Mouse (Mus musculus): ENCODE results near the gene Abhd4.

Abhd4 gene

DNA sequence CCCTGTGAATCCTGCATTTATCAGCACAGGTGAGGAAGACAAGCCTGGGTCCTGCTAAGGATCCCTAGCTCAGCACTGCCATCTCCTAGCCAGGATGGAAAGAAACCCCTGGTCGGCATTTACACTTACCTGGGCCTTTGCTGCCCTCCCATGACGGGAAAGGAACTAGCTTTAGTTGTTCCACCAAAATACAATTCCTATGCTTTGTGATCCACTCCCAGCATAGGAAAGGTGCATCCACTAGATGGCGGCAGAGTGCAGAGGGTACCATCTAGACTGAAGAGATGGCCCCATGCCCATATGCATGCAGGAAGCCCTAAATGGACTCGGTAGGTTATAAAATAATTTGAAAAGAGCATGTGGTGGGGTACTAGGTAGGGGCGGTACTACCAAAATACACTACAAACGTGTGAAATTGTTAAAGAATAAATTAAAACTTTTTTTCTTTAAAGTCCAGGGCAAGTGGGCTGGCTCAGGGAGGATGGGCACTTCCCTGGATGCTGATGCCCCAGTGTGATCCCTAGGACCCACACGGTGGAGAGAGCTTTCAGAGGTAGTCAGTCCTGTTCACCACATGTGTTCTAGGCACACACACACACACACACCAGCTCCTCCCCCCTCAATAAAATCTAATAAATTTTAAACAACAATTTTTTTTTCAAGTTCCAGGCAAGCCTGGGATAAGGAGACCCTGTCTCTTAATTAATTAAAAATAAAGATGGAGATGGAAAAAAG, 14.8 kb upstream of the Abhd4 start:
- DNase-seq: peak; percentile 78 to 91

DNA sequence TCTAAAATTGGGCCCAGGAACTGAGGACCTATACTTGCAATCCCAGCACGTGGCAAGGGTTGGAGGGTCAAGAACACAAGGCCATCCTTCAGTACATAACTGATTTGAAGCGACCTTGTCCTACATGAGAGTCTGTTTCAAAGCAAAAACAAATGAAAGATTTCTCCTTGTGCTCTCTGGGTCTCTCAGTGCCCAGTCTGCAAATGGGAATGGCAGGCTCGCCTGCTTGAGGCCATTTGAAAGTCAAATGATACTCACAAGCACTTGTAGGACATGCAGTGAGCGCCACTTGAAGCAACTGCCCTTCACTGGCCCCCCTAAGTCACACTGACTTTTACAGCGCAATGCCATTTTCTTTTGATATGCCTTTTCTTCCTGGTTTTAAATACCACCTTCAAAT, 13.4 kb upstream of the Abhd4 start:
- DNase-seq: no peak

- DNase-seq: no peak
These were observed 9.8 kb upstream of the Abhd4 start for GRCm38 (mm10) chr14:54244183-54244582.

DNA sequence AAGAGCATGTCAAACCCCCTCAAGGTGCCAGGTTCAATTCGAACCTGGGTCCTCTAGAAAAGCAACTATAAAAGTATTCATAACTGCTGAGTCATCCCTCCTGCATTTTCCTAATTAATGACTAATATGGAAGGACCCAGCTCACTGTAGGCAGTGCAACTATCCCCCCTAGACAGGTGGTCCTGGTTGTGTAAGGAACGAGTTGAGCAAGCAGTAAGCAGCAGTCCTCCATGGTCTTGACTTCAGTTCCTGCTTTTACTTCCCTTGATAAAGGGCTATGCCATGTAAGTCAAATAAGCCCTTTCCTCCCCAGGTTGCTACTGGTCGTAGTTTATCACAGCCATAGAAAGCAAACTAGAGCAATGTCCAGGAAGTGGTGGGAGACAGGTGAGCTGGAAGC, 7.8 kb upstream of the Abhd4 start:
- no peak for DNase-seq

DNA sequence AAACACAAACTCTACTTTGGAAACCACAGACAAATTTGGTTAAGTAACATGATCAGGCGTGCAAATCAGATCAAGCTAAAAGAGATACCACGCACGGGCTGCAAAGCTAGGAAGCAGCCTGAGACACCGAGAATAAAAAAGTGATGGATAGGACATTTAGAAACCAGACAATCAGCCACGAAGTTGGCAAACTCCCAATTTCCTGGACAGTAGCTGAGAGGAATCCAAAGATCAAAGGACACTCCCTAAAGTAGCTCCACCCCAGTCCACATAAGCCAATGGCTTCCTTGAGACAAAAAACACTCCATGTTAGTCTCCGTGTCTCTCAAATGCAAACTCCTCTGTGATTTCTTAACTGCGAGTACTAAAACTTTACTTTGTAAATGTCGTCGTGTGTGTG, 4.7 kb upstream of the Abhd4 start:
- no peak for DNase-seq

DNA sequence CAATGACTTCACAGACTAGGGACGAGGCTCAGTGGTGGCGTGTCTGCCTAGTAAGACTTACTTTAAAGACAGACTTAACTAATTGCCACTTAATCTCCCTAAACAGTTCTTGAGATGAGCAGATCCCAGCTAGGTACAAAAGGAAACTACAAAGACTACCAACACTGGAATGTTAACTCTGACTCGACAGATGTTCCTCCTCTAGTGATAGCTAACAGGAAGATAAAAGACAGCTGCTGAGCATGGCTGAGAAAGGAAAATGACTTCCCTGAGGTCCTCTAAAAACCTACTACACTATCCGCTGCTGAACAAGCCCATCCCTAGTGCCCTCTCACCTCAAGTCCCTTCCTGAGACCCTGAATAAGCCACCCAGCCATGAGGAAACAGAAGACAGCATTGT, 3.9 kb upstream of the Abhd4 start:
- no peak for DNase-seq

DNA sequence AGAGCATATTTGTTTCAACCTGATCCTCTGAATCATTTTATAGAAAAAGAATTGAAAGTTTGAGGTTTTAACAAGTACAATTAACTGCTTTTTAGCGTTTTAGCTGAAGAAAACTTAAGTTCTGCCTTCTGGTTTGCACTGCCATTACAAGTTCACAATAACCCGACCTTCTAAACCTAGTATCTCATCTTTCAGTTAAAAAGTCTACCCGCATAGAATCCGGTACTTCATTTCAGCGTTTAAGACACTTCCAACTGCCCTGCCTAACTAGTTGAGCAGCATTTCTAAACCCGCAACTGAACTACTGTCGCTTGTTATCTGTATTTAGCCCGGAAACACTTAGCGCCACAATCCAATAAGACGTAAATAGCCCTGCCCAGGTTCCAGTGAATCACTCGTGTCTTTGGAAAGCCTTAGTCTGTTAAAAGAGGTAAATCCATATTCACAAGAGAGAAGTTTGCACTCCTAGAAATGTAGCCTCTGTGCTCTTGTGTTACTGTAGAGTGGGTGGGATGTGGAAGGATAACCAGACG, 748 bp downstream of the Abhd4 start:
- no peak for DNase-seq

DNA sequence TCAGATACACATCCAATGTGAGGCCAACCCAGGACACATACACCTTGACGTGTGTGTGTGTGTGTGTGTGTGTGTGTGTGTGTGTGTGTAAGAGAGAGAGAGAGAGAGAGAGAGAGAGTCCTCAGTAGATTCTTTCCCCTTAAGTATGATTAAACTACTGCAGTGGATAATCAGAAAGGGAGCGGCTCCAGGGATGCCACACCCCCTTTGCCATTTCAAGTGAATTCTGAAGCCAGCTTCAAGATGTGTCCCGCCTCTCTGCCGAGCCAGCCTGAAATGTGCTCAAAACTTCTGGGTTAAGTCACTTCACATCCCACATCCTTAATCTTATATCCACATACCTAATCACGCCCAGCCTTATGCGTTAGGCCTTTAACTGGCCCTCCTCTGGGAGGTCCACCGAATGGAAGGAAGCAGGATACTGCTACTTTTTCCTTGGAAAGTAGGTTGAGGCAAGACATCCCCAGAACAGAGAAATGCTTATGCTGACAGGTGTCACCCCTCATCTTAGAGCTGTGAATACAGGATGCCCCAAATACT, 4.2 kb downstream of the Abhd4 start:
- DNase-seq: no peak

DNA sequence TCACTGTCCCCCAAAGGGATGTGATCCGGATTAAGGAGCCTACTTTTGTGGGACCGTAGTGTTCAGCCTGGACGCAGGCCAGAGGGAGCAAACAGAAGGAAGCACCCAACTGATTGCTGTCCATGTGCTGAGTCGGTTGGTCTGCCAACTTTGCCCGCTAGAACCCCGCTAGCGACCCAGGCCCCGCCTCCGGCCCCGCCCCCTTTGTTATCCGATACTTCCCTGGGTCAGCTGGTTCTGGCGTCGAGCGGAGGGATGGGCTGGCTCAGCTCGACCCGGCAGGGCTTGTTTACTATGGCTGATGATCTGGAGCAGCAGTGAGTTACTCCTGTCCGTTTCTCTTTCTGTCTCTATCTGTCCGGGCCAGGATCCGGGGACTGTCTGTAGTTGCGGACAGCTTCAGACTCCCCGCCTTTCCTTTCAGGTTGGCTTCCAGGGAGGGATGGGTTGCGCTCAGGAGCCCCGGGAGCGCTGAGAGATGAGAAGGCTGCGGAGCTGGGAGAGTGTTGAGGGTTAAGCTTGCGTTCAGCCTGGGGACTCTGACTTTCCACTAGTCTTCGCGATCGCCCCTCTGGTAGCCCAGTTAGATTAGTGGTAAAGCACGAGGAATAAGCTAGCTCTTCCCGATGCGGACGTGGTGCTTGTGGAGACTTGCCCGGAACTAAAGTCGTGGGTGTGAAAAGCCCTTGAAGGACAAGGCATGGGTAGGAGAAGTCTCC, 5.2 kb downstream of the Abhd4 start:
- DNase-seq: peak; percentile 89 to 94

DNA sequence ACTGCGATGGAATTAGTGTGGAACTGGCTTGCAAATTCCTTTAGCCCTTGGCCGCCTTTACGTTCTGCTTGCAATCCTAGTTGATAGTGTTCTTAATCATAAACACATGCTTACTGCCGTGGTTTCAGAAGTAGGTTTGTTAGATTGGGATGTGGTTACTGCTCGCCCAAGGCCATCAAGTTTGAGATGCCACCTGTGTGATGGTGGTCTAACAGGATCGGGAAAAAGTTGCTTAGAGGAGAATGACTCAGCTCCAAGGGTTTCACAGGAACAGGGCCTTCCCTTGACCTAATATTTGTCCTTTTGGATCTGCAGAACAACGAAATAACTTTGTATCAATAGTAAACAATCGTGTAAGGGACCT, 5.7 kb downstream of the Abhd4 start:
- DNase-seq: no peak

GRCm38 (mm10) chr14:54260196-54260595, 6.2 kb downstream of the Abhd4 start:
- DNase-seq: peak in 1 of 2 experiments; percentile 33

DNA sequence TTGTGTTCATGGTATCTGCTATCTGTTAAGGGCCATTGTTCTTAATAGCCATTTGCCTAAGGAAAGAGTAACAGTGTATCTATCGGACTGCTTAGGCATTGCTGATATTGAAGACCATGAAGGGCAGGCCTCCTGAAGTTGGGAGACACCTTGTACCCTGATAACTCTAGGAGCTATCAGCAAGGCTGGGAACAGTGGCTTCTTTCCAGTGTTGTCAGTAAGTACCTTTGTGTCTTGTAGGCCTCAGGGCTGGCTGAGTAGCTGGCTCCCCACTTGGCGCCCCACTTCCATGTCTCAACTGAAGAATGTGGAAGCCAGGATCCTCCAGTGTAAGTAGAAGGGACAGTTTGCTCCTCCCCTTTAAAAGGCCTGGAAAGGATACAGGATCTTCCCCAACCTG, 7.4 kb downstream of the Abhd4 start:
- no peak for DNase-seq

GRCm38 (mm10) chr14:54262622-54263021, 8.6 kb downstream of the Abhd4 start:
- DNase-seq: no peak

GRCm38 (mm10) chr14:54263099-54263498, 9.1 kb downstream of the Abhd4 start:
- DNase-seq: no peak

- DNase-seq: no peak
These were observed 10.2 kb downstream of the Abhd4 start for GRCm38 (mm10) chr14:54264231-54264630.

DNA sequence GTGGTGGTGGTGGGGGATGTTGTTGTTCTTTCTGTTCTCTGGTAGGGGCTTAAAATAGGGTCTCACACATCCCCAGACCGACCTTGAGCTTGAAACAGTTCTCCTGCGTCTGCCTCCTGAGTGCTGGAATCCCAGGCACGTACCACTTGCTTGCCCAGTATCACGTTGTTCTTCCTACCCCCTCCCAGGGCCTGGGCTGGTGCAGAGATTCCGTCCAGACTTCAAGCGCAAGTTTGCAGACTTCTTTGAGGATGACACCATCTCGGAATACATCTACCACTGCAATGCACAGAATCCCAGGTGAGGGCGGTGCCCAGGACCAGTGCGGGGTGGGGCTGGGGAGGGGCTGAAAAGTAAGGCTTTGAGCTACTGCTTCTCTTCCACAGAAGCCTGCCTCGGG, 11.1 kb downstream of the Abhd4 start:
- DNase-seq: no peak

DNA sequence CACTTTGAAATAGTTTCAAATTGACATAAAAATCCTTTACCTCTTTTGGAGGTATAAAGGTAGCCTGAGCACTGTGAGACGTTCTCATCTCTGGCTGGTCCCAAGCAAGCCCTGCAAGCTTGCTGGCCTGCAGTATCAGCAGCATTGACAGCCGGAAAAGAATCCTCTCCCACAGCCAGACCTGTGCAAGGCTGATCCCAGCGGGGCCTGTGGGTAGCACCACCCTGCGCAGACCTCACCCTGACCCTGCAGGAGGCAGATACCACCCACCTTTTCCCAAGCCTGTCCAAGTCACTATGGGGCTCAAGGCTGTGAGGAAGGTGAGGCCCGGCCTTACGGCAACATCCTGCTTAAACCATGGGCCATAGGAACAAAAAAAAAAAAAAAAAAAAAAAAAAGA, 12.0 kb downstream of the Abhd4 start:
- no peak for DNase-seq

GRCm38 (mm10) chr14:54267966-54268365, 14.0 kb downstream of the Abhd4 start:
- DNase-seq: no peak

- no peak for DNase-seq
These were observed 15.6 kb downstream of the Abhd4 start for GRCm38 (mm10) chr14:54269566-54269965.

DNA sequence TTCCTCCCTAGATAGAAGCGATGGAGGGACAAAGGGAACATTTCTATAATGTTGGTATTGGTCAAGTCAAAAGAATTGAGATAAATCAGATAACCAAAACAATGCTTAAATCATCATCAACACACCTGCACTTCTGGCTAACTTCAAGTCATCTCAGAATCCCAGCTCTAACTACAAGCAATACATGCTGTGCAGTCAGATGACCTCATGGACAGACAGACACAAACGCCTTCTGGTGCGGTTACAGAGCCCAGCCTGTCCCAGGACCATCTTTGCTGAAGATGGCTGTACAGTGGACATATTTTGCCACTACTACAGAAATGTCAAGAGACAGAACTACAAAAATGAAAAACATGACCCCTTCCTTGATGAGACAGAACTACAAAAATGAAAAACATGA, 16.4 kb downstream of the Abhd4 start:
- DNase-seq: no peak

GRCm38 (mm10) chr14:54271976-54272606, 18.1 kb downstream of the Abhd4 start:
- DNase-seq: no peak

DNA sequence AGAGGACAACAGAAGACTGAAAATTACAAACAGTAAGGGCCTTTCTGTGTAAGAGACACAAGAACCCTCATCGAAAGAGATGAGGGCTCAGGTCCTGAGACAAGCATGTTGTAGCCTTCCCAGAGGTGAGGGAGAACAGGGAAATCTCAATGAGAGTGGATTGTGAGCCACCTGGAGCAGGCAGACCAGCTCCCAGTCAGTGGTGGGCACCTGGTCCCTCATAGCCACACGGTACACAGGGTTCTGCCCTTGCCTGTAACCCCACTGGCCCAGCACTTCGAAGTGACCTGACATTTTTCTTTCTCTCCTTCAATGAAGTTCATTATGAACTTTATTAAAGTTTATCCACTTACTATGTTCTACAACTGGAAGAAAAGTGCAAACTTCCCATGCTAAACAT, 18.7 kb downstream of the Abhd4 start:
- no peak for DNase-seq

GRCm38 (mm10) chr14:54276446-54276845, 22.5 kb downstream of the Abhd4 start:
- DNase-seq: no peak

- no peak for DNase-seq
These were observed 30.9 kb downstream of the Abhd4 start, which contains the start of gene Olfr49 for GRCm38 (mm10) chr14:54284839-54285238. Olfr49 (minus strand) TSS chr14:54284939.
